Mouse (Mus musculus): ENCODE measurements at regions not wholly inside any gene's neighbourhood (a gene's known extent, or its start where the extent isn't known, plus 50 kb on each side); places are given as distances from the start of the nearest gene placed in this dataset.

DNA sequence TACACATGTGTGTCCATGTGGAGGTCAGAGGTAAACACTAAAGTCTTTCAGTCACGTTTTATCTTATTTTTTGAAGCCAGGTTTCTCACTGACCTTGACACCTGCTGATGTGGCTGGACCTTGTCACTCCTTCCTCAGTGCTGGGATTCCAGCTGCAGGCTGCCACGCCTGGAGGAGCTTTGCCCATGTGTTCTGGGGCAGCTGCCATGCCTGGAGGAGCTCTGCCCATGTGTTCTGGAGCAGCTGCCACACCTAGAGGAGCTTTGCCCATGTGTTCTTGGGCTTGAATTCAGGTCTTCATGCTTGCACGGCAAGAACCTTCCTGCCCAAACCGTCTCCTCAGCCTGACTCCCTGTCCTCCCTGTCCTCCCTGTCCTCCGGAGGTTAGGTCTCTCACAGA lies 82.1 kb upstream of the Rbms3 start:
- Histone ChIP-seq H3ac (ENCODE audit: control insufficient read depth, insufficient read length, low read depth) (no peak overlapping the region), H3K4me3 (ENCODE audit: insufficient read depth, poor library complexity, severe bottlenecking) (no peak overlapping the region), H3K79me3 (ENCODE audit: low read depth) (no peaks in the 10 kb centered on the region), H3K27me3 (ENCODE audit: control insufficient read depth, insufficient read depth, insufficient read length) (no peaks in the 10 kb centered on the region), H3K79me2 (ENCODE audit: control insufficient read depth, insufficient read depth) (no peaks in the 10 kb centered on the region), H3K36me3 (ENCODE audit: control insufficient read depth, insufficient read depth) (no peaks in the 10 kb centered on the region)
- TF ChIP-seq MAX (IDR thresholded peaks at IDR 0.05) (no peak), MYOD1 (IDR thresholded peaks at IDR 0.05; ENCODE audit: control insufficient read depth, insufficient read length, low read depth) (no peak), CEBPB (IDR thresholded peaks at IDR 0.05; ENCODE audit: low read depth) (no peak), CTCF (IDR thresholded peaks at IDR 0.05; ENCODE audit: control insufficient read depth, insufficient read depth, insufficient read length) (no peak), MYOG (IDR thresholded peaks at IDR 0.05; ENCODE audit: control insufficient read depth, extremely low read depth, insufficient read length) (no peak), FOSL1 (IDR thresholded peaks at IDR 0.05; ENCODE audit: insufficient read depth, low read length, poor library complexity, severe bottlenecking) (no peak), USF1 (IDR thresholded peaks at IDR 0.05; ENCODE audit: low read depth) (no peak)

DNA sequence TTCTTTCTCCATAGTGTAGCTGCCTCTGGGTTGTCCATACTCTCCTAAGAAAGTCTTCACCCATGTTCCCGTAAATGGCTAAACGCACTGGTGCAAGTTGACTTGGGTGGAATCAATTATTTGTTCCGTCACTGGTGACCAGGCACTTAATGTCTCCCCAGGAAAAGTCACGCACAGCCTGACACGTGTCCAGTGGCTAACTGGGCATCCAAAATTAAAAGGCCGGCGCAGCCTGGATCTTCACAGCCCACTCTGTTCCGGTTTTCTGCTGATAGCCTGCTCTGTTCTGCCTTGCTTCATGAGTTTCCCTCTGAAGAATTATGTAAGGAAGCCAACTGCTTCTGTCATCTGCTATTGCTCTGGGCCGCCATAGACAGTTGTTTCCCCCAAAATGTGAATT lies 81.3 kb upstream of the Rbms3 start:
- Histone ChIP-seq H3K36me3 (ENCODE audit: control insufficient read depth, insufficient read depth) (no peaks in the 10 kb centered on the region), H3K4me3 (ENCODE audit: insufficient read depth, poor library complexity, severe bottlenecking) (no peak overlapping the region), H3K27me3 (ENCODE audit: control insufficient read depth, insufficient read depth, insufficient read length) (no peaks in the 10 kb centered on the region), H3K79me2 (ENCODE audit: control insufficient read depth, insufficient read depth) (no peaks in the 10 kb centered on the region), H3K79me3 (ENCODE audit: low read depth) (no peaks in the 10 kb centered on the region), H3ac (ENCODE audit: control insufficient read depth, insufficient read length, low read depth) (no peak overlapping the region)
- TF ChIP-seq USF1 (IDR thresholded peaks at IDR 0.05; ENCODE audit: low read depth) (no peak), MYOG (IDR thresholded peaks at IDR 0.05; ENCODE audit: control insufficient read depth, extremely low read depth, insufficient read length) (no peak), MAX (IDR thresholded peaks at IDR 0.05) (no peak), CEBPB (IDR thresholded peaks at IDR 0.05; ENCODE audit: low read depth) (no peak), MYOD1 (IDR thresholded peaks at IDR 0.05; ENCODE audit: control insufficient read depth, insufficient read length, low read depth) (no peak), FOSL1 (IDR thresholded peaks at IDR 0.05; ENCODE audit: insufficient read depth, low read length, poor library complexity, severe bottlenecking) (no peak)

DNA sequence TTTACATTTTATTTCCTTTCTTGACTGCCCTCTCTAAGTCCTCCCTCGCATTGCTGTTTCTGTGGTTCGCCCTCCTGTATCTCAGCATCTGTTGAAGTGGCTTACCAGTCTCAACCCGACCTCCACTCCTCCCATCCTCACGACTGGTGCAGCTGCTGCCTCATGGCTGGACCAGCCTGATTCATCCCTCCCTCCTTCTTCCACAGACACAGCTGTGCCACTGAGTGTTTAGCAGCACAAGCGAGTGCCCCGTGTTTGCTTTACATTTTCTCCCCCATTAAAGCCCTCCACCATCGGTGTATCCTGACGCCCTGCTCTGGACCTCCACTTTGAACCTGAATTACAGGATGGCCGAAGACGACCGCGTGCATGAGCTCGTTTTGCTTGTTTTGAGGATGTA lies 80.0 kb upstream of the Rbms3 start:
- Histone ChIP-seq H3K36me3 (ENCODE audit: control insufficient read depth, insufficient read depth) (no peaks in the 10 kb centered on the region), H3K27me3 (ENCODE audit: control insufficient read depth, insufficient read depth, insufficient read length) (no peaks in the 10 kb centered on the region), H3K79me3 (ENCODE audit: low read depth) (no peaks in the 10 kb centered on the region), H3K79me2 (ENCODE audit: control insufficient read depth, insufficient read depth) (no peaks in the 10 kb centered on the region), H3ac (ENCODE audit: control insufficient read depth, insufficient read length, low read depth) (no peak overlapping the region), H3K4me3 (ENCODE audit: insufficient read depth, poor library complexity, severe bottlenecking) (no peak overlapping the region)
- no peak for TF ChIP-seq USF1 (IDR thresholded peaks at IDR 0.05; ENCODE audit: low read depth)
- TF ChIP-seq CTCF (IDR thresholded peaks at IDR 0.05; ENCODE audit: control insufficient read depth, insufficient read depth, insufficient read length) = no peak
- TF ChIP-seq MYOG (IDR thresholded peaks at IDR 0.05; ENCODE audit: control insufficient read depth, extremely low read depth, insufficient read length) = no peak

DNA sequence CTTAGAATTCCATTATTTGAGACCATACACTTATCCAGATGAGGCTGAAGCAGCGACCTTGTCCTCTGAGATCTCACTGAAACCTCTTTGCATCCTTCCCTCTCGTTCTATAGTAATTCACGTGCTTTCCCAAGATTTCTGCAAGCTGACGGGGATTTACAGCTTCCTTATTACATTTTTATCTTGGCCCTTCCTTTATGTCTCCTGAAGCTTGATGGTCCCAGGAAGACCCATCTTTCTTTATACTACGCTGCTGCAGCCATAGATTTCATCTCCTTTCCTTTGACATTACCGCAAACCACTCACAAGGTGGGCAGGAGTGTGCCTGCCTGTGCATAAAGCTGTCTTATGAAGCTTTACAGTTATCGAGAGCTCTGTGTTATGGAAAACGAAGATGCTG lies 63.3 kb upstream of the Rbms3 start:
- Histone ChIP-seq H3K79me2 (ENCODE audit: control insufficient read depth, insufficient read depth) (no peaks in the 10 kb centered on the region), H3ac (ENCODE audit: control insufficient read depth, insufficient read length, low read depth) (no peak overlapping the region), H3K27me3 (ENCODE audit: control insufficient read depth, insufficient read depth, insufficient read length) (no peaks in the 10 kb centered on the region), H3K4me3 (ENCODE audit: insufficient read depth, poor library complexity, severe bottlenecking) (no peak overlapping the region), H3K36me3 (ENCODE audit: control insufficient read depth, insufficient read depth) (no peaks in the 10 kb centered on the region), H3K79me3 (ENCODE audit: low read depth) (no peaks in the 10 kb centered on the region)
- no peak for TF ChIP-seq USF1 (IDR thresholded peaks at IDR 0.05; ENCODE audit: low read depth)
- TF ChIP-seq CTCF (IDR thresholded peaks at IDR 0.05; ENCODE audit: control insufficient read depth, insufficient read depth, insufficient read length) = no peak
- TF ChIP-seq MAX (IDR thresholded peaks at IDR 0.05) = no peak
- TF ChIP-seq FOSL1 (IDR thresholded peaks at IDR 0.05; ENCODE audit: insufficient read depth, low read length, poor library complexity, severe bottlenecking) = no peak

DNA sequence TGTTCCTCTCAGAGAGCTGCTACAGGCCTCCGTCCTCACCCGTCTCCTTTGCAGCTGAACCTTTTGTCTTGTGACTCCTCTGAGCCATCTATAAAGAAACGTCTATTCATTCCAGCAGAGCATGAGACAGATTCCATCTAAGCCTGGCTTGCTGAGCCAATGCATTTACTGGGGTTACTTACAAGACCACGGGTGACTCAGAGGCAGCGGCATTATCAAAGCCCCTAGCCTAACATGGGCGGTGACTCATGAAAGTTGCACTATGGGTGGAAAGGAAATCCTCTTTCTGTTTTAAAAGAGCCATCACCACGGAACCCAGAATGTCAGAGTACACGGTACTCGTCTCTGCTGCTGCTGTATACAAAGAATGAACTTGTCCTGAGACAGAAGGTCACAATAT lies 62.8 kb upstream of the Rbms3 start:
- H3K36me3 ChIP-seq (ENCODE audit: control insufficient read depth, insufficient read depth) = no peaks in the 10 kb centered on the region
- TF ChIP-seq MYOG (IDR thresholded peaks at IDR 0.05; ENCODE audit: control insufficient read depth, extremely low read depth, insufficient read length) = no peak
- TF ChIP-seq FOSL1 (IDR thresholded peaks at IDR 0.05; ENCODE audit: insufficient read depth, low read length, poor library complexity, severe bottlenecking) = no peak
- no peak overlapping the region for H3ac ChIP-seq (ENCODE audit: control insufficient read depth, insufficient read length, low read depth)
- no peaks in the 10 kb centered on the region for H3K79me3 ChIP-seq (ENCODE audit: low read depth)
- no peaks in the 10 kb centered on the region for H3K27me3 ChIP-seq (ENCODE audit: control insufficient read depth, insufficient read depth, insufficient read length)
- H3K79me2 ChIP-seq (ENCODE audit: control insufficient read depth, insufficient read depth) = no peaks in the 10 kb centered on the region
- H3K4me3 ChIP-seq (ENCODE audit: insufficient read depth, poor library complexity, severe bottlenecking) = no peak overlapping the region

DNA sequence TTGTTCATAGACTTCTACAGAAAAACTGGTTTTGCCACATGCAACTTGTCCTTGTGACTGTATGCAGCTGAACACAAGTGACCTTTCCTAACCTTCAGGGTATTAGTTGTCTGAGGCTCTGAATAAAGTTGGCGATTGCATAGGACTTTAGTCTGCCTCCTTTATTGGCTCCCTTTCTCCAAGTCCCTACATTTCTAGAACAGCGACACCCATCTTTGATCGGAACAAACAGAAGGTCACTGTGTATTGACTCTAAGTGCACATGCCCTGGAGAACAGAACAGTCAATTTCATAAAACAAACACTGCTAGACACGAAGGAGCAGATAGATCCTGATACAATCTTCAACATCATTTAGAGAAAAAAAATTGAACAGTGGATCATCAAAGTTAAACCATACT lies 60.2 kb upstream of the Rbms3 start:
- no peaks in the 10 kb centered on the region for H3K27me3 ChIP-seq (ENCODE audit: control insufficient read depth, insufficient read depth, insufficient read length)
- H3K79me2 ChIP-seq (ENCODE audit: control insufficient read depth, insufficient read depth) = no peaks in the 10 kb centered on the region
- H3K36me3 ChIP-seq (ENCODE audit: control insufficient read depth, insufficient read depth) = no peaks in the 10 kb centered on the region
- no peak overlapping the region for H3K4me3 ChIP-seq (ENCODE audit: insufficient read depth, poor library complexity, severe bottlenecking)
- no peaks in the 10 kb centered on the region for H3K79me3 ChIP-seq (ENCODE audit: low read depth)
- no peak overlapping the region for H3ac ChIP-seq (ENCODE audit: control insufficient read depth, insufficient read length, low read depth)
- no peak for TF ChIP-seq MYOG (IDR thresholded peaks at IDR 0.05; ENCODE audit: control insufficient read depth, extremely low read depth, insufficient read length)
- TF ChIP-seq CEBPB (IDR thresholded peaks at IDR 0.05; ENCODE audit: low read depth) = no peak
- TF ChIP-seq FOSL1 (IDR thresholded peaks at IDR 0.05; ENCODE audit: insufficient read depth, low read length, poor library complexity, severe bottlenecking) = no peak
- no peak for TF ChIP-seq USF1 (IDR thresholded peaks at IDR 0.05; ENCODE audit: low read depth)
- no peak for TF ChIP-seq MYOD1 (IDR thresholded peaks at IDR 0.05; ENCODE audit: control insufficient read depth, insufficient read length, low read depth)
- no peak for TF ChIP-seq CTCF (IDR thresholded peaks at IDR 0.05; ENCODE audit: control insufficient read depth, insufficient read depth, insufficient read length)
- no peak for TF ChIP-seq MAX (IDR thresholded peaks at IDR 0.05)

Measured in C2C12 (cell line).